Mouse (Mus musculus) brain, adult 2 months (tissue): ENCODE data around the gene Exosc7.

ENCODE experiments used
- DNase-seq: peaks from one replicate; pipeline ENCODE4 v3.0.0; 2011; ENCODE audit warnings: low read depth, low spot score

The Exosc7 gene

DNA sequence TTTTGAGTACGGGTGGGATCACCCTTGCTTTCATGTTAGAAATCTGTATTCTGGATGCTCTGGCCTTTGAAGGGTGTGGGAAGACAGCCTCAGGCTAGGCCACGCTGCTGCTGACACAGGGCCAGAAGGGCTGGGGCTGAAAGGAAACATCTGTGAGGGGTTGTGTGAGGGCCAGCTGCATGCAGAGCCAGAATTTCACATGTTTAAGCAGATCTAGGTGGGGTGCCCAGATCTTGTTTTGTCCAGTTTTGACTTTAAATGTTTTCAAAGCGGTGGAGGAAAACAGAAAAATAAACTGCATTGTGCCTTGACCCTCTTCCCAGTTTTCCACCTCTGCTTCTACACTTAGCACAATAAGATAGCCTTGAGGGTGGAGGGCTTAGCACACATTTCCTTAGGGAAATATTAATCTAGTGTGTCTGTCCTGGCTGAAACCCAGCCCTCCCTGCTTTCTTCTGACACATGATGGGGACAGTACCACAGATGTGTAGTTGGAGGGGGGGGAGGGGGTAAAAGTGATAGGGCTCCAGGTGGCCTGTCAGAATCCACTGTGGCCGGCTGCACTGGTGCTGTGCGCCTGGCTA lies 26.0 kb downstream of the Exosc7 start:
- DNase-seq, result no peak

DNA sequence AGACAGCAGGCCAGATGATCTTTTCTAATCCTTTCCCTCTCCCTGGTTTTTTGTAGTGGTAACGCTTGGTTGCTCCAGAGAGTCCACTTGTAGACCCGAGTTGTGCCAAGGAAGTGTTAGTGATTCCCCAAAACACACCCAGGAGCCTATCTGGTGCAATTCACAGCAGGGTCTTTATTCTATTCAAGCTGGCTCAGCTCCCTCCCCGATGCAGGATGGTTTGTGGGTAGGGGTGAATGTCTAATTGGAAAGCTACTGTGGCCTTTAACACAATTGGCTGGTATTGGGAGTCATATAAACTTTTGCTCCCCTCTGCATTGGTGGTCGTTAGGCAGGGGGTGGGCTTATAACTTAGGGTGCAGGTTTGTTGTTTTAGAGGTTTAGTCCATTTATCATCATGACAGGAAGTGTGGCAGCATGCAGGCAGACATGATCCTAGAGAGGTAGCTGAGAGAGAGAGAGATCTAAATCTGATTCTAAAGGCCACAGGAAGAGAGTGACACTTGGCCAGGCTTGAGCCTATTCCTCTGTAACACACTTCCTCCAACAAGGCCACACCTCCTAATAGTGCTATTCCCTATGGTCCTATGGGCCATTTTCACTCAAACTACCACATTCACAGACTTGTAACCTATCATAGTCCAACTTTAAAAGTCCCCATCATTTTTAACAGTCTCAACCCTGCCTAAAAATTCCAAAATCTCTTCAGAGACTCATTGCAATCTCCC lies 27.0 kb downstream of the Exosc7 start:
- no peak for DNase-seq

DNA sequence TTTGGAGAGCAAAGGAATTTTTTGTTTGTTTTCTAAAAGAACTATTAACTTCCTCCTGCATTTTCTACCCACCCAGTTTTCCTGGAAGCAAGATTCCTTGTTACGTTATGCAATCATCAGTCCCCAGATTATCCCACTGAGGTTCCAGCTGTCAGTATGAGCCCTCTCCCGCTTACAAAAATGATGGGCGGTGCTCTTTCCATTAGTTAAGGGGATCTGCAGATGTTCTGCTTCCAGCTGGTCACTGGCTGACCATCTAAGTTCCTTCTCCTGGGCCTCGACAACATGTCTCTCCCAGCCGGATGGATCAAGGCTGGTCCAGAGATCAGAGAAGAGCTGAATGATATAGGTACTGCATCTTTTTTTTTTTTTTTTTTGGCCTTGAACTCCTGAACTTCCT lies 35.4 kb downstream of the Exosc7 start:
- DNase-seq, result no peak

DNA sequence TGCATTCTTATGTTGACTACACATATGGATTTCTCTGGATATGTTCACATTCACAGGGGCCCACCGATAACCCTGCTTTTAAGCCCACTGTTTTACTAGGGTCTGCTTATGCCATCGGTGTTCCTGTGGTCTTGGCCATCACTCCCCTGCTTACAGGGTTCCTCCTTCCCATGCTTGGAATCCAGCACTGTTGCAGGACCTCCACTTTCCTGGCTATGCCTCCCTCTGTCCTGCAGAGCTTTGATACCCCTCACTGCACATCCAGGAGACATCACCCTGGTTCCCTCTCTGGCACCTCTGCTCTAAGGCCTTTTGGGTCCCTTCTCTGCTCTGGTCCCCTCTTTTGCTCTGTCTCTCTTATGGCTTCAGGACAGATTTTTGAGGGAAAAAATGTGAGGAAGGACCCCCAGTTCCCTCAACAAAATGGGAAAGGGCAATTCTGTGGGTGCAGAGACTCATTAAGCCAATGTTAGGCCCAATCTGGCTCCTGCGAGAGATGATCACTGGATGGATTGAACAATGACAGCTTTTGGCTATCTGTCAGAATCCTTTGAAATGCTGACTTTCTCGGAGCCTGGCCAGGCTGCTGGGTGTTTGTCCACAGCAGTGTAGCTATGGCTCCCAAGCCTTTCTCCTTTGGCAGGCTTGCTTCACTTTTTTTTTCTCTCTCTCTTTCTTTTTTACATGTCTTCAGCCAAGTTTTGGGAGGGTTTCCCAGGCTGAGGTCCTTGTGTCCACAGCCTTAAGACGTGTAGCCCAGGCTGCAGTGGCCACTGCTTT lies 37.4 kb downstream of the Exosc7 start, which contains the start of gene Clec3b:
Gene Clec3b, plus strand, starts transcription at position 706 of the 780 bp plus-strand sequence.
- no peak for DNase-seq

DNA sequence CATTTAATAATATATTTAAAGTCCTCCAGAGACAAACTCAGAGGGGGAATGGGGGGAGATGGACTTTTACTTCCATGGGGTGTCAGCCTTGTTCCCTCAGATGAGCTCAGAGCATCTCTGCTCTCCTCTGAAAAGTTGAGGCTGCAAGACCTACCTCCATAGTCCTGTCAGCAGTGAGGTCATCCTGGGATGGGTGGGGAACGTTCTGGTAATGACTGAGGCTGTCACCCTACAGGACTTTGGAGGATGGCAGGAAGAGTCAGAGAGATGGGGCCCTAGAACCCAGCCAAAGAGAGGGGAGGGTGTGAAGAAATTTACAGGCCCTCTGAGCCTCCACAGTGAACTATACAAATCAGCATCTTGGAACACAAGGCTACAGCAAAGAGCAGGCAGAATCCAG lies 38.5 kb downstream of the Exosc7 start:
- no peak for DNase-seq

DNA sequence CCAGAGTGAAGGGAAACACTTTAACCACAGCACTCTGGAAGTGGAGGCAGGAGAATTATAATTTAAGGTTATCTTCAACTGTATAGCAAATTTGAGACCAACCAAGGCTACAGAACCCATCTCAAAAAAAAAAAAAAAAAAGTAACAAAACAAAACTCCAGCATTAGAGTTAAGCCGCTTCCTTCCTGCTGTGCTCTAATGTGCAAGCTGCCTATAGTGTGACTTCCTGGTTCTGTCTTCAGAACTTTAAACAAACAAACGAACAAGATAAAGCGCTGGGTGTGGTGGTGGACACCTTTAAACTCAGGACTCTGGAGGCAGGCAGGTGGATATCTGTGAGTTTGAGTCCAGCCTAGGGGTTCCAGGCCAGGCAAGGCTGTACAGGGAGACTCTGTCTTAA lies 39.0 kb downstream of the Exosc7 start:
- DNase-seq, result no peak

DNA sequence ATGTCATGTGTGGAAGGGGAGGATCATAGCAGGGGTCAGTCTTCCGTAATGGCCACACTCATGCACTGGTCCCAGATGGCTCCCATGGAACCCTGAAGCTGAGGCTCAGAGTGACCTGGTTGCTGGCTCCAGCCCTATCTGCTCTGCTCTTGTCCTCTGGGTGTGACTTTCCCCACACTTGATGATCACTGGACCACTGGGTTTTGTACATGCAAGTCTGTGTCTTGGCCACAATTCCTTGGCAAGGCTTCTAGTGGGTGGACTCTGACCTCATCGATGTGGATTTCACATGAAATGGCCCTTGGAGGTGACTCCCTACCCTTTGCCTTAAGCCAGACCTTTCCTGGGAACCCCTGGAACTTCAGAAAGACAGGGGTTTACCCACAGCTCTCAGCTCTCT lies 40.1 kb downstream of the Exosc7 start:
- DNase-seq, result no peak

DNA sequence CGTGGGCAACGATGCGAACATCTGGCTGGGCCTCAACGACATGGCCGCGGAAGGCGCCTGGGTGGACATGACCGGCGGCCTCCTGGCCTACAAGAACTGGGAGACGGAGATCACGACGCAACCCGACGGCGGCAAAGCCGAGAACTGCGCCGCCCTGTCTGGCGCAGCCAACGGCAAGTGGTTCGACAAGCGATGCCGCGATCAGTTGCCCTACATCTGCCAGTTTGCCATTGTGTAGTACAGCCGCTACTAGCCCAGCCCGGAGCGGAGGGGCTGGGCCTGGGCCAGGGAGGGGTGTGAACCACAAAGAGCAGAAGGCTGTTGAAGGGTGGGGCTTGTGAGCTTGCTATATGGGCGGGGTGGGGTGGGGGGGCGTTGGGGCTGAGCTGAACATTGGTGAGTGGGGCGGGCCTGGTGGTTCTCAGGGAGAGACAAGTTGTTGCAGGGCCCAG lies 43.9 kb downstream of the Exosc7 start:
- no peak for DNase-seq

DNA sequence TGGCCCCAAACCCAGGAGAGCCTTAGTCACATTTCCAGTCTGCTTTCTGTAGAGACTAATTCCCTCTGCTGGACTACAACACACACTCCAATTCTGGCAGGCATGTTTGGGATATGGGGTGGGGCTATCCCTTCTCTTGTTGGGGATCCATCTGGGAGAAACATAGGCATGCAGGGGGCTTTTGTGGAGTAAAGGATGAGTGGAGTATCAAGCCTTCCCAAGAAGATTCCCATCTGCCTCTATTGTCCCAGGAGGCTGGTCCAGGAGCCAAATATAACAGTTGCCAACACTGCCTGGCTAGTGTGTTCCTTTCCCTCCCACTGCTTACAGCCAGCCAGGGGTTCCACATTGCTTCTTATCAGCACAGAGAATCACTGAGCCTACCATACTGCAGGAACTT lies 44.7 kb downstream of the Exosc7 start:
- no peak for DNase-seq

DNA sequence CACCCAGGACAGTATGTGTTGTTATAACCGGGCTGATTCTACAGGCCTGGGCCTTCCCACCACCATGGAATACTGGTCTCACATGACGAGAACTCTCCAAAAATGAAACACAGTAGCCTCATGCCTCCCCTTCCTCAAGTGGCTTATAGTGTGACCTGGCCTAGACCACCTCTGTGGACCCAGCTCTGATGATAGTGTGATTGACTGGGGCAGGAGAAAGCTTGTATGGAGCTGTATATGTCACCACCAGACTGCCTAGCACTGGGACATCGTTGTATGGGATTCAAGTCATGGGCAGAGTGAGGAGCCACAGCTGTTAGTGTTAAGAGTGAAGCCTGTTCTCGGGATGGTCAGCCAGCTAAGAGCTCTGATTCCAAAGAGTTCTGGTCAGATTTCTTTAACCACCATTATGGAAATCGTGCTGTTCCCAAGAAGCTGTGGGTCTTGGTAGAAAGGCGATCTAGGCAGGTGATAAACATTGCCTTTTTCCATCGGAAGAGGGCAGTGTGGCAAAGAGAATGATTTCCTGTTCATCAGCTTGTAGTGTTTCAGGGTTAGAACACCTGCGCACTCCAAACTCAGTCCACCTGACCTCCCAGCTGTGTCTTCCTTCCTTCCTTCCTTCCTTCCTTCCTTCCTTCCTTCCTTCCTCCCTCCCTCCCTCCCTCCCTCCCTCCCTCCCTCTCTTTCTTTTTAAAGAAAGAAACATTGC lies 45.3 kb downstream of the Exosc7 start:
- DNase-seq, result peak; percentile 80

DNA sequence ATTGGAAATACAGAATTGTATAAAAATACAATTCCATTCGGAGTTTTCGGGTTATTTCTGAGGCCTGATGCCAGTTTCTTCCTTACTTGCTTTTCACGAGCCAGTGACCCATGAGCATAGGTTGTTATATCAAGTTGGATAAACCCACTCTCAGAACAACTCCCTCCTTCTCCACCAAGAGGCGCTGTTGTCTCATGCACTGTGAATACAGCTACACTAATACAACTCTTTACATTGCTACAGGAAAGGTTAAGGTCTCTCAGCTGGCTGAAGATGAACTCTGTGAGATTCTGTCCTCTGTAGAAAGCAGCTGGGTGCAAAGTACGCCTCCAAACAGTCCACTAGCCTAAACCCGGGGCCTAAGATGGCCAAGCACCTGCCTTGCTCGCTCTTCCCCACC lies 46.3 kb downstream of the Exosc7 start:
- peak; percentile 78 for DNase-seq

DNA sequence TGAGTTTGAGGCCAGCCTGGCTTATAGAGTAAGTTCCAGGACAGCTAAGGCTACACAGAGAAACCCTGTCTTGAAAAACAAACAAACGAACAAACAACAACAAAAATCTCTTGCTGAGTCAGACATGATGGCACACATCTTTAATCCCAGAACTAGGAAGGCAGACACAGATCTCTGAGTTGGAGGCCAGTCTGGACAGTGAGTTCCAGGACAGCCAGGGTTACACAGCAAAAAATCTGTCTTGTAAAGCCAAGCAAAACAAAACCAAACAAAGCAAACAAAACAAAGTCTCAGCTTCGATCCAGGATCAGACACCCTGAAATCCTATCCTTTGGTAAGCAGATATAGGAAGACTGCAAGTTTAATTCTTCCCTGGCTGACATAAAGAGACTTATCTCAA lies 48.8 kb downstream of the Exosc7 start:
- DNase-seq, result no peak

DNA sequence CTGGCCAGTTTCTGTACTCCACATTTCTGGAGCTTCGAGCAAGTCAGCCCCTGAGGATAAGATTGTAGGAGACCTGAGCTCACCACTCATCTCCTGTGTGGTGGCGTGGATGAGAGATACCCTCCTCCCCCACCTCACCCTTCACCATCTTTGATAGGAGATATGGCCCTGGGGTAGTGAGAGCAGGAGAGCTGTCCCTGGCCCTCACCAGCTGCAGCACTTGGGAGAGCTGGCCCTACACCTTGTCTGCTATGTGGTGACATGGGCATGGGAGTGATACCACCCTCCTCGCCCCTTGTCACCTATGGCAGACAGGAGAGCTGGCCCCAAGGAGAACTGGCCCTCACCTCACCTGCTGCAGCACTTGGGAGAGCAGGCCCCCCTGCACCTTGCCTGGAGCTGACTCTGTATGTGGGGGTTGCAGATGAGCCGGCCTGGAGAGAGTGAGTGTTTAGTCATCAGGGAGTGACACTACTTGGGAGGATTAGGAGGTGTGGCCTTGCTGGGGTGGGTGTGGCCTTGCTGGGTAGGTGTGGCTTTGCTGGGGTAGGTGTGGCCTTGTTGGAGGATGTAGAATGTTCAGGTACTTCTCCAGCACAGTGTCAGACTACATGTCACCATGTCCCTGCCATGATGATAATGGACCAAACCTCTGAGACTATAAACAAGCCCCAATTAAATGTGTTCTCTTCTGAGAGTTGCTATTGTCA lies 50.1 kb downstream of the Exosc7 start:
- no peak for DNase-seq

DNA sequence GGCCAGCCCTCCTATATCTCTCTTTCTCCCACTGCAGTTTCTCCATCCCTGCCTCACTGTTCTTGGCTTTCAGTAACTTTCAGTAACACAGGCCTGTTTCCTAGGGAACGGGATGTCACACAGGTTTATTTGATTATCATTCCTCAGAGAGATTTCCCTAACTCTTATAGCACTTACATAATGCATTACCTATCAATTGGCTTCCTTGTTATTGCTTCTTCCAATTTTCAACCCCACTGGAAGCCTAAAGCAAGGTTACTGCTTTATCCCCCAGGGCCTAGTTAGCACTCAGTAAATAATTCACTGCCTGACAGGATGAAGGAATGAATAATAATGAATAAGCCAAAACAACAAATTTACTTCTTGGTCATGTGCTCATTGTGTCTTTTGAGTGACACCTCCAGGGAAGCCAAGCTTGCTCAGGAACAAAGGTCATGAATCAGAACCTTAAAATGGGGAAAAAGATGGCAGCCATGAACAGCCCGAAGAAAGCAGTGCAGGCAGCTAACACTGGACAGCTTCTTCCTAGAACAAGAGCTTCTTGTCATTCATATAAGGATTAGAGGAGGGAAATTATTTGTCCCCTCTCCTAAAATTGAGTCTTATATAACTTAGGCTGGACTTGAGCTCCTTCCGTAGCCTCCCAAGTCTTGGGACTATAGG lies 52.9 kb downstream of the Exosc7 start:
- no peak for DNase-seq

DNA sequence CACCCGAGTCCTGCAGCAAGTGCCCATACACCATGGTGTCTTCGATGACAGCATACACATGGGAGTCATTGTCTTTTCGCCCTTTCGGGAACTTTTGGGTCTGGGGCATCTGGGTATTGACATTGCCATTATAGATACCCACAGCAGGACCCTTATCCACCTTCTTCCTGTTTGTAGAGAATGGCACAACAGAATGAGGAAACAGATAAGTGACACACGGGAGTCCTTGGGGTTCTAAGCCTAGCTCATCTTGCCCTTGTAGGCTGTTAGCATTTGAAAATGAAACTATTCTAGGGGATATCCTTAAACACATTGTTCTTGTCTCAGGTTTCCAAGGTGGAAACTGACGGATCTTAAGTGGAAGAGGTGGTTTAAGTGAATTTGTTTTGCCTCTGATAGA lies 60.7 kb downstream of the Exosc7 start:
- no peak for DNase-seq

DNA sequence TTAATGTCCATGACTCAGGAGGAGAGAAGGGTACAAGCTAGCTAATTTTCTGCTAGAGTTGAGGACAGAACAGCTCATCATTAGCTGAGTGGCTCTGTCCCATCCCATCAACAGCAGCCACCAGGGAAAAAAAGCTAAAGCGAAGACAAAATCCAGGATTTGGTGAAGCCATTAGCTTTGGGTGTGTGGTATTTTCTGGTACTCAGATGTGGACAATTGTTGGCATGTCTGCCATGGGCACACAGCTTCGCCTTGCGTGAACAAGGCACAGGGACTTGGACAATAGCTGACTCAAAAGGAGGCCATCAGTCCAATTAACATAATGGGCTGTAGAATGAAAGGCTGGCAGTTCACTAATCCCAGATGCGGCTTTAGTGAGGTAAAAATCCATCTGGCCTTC lies 61.3 kb downstream of the Exosc7 start:
- no peak for DNase-seq

DNA sequence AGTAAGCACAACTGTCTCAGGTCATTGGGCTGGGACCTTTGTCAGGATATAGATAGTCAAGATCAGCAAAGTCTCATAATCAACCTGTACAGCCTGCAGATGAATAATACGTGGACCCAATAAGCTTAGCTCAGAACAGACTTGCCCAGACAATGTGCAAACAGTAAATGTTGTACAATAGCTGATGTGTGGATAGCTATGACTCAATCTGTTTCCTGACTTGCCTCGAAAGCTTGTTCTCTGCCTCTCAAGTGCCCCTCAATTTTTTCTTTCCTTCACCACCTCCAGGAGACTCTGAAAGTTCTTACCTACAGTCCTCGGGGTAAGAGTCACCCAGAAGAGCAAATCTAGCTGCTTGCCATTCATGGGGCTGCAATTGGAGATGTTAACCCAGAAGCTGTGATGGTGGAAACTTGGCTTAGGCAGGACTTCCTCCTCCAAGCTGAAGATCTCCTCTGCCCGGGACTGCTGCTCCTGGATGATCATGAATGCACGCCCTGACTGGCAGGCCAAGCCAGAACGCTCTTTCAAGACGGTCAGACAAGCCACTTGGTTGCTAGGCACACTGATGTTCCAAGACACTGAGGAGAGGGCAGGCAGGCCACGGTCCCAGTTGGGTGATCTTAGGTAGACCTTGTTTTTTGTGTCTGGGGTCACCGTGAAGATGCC lies 64.5 kb downstream of the Exosc7 start:
- no peak for DNase-seq

DNA sequence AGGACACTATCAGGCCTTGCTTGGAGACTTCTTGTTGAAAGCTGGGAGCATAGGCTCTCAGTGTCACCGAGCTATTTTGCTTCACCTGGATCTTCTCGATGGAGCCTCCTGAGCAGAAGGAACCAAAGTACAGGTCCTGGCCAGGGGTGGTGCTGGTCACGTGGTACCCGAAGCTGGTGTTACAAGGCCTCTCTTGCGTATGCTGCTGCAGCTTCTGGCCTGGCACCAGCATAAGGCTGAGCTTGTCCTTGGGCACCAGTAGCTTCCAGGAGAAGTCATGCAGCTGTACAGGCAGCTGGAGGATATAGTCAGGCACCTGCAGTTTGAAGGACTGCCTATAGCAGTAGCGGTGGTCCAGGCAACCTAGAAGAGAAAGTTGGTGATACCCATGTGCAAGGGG lies 67.0 kb downstream of the Exosc7 start:
- DNase-seq, result no peak

DNA sequence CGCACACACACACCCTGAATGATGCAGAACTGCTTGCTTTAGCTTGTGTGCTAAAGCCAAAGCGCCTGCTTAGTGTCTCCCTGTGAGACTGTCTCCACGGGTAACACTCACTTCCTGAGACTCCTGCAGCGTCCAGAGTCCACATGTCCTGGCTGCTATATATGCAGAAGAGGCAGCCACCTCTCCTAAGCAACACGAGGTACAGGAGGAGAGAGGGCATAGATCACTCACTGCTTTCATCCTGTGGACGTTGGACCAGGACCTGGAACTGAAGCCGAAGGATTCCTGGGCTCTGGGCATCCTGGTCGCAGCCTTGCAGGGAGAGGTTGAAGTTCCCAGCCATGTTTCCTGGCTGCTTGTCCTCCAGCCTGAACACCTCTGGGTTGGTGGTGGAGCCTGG lies 70.2 kb downstream of the Exosc7 start:
- DNase-seq, result no peak

DNA sequence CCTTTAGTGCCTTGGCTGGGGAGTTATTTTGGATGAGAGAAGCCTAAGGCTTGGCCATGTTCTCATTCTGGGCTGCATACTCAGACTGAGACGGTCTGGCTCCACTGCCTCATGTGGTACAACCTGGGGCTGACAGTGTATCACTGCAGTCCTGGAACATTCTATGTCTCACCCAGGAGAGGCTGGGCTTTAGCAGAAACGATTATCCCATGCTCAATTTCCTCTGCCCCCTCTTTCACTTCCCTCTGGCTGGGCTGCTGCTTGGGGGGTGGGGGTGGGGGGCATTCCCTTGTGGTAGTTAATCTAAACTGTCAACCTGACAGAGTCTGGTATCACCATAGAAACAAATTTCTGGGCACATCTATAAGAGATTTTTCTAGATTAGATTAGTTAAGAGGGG lies 72.5 kb downstream of the Exosc7 start:
- no peak for DNase-seq
